Mouse (Mus musculus) neutrophil, adult 5-6 weeks (primary cell): Measurements from ENCODE around the gene Rftn2. TPM values are rescaled to one million over a fixed set of nuclear protein-coding genes. Genes with fewer than 3 reads are reported as not detected.

ENCODE experiments used
- ATAC-seq: fragments of 151-379, 151-347 bp; 2 replicates; pipeline ENCODE4 v1.8.0; 2017; ENCODE audit warnings: mild to moderate bottlenecking, moderate TSS enrichment; ENCODE audit not compliant: insufficient number of reproducible peaks, poor library complexity, low FRiP score, severe bottlenecking; ENCODE audit errors: extremely low read depth
- total RNA-seq: library from RNA; stranded (forward); fragments of 200-1000 nt; gene quantifications from 2 replicates; pipeline ENCODE4 v1.2.3, GENCODE M21; 2017

The Rftn2 gene
- total RNA-seq, 1 experiment from 2014 or later, result 18.4 TPM

- ATAC-seq, result no peak
These were observed 44.2 kb downstream of the Rftn2 start for GRCm38 (mm10) chr1:55182392-55182791.

DNA sequence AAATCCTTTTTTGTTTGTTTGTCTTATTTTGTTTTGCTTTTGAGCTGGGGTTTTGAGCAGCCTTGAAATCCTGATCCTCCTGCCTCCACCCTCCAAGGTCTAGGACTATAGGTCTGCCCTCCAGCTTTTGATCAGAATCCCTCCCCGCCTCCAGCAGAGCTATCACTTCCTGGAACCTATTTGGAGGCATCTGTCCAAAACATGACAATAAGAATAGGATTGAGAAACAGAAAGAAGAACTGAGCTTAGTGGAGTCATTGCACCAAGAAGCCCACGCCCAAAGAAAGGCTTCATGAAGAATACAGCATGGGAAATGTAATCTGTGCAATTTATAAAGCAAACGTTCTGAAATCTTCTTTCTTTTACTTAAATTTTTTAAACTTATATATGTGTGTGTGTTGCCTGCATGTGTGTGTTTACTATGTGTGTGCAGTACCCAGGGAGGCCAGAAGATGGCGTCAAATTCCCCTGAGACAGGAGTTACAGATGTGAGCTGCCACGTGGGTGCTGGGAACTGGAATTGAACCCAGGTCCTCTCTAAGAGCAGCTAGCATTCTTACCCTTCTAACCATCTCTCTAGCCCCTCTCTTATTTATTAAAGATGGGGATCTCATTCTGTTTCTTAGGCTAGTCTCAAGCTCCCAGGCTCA is 46.5 kb downstream of the Rftn2 start:
- no peak for ATAC-seq

- no peak for ATAC-seq
These were observed 52.0 kb downstream of the Rftn2 start for GRCm38 (mm10) chr1:55174558-55175034.

GRCm38 (mm10) chr1:55173720-55174557 is 52.6 kb downstream of the Rftn2 start:
- ATAC-seq, result no peak

- ATAC-seq, result no peak
These were observed 54.9 kb downstream of the Rftn2 start for GRCm38 (mm10) chr1:55171361-55172325.

GRCm38 (mm10) chr1:55168591-55168990 is 58.0 kb downstream of the Rftn2 start:
- no peak for ATAC-seq

GRCm38 (mm10) chr1:55167560-55167959 is 59.0 kb downstream of the Rftn2 start:
- no peak for ATAC-seq

DNA sequence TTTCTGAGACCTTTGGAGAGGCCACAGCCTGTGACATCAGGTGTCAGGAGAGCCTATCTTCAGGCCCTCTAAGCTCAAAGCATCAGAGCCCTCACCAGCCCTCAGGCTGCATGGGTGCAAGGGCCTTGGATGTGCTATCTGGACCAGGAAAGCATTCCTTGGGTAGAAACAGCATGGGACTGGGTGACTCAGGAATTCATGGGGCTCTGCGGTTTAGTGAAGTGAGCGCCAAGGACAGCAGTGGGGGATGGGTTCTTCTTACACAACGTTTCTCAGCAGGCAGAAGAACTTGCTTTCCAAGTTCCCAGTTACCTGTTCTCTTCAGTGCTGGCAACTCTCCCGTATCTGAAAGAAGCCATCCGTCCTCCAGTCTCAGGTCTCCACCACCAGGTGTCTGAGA is 62.6 kb downstream of the Rftn2 start:
- ATAC-seq, result no peak

DNA sequence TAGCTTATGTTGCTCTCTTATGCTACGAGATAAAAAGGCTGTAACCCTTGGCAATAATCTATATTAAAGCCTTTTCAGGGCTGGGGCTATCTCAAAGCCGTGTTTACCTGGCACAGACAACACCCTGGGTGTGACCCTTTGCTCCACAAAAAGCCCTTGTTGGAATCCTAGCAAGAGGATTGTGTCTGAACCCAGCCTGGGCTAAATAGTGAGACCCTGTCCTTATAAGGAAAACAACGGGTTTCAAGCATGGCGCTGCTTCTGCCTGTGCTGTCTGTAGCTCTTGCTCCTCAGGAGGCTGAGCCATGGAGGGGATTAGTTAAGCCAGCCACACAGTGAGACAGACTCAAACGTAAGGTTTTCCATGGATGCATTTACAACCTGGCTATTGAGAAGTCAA is 63.8 kb downstream of the Rftn2 start:
- ATAC-seq, result no peak

- ATAC-seq, result 0 out of 2 replicates have a peak, but pooled peaks have one; percentile 23
These were observed 64.7 kb downstream of the Rftn2 start for GRCm38 (mm10) chr1:55161895-55162294.

- ATAC-seq, result no peak
These were observed 65.5 kb downstream of the Rftn2 start for GRCm38 (mm10) chr1:55160831-55161638.

DNA sequence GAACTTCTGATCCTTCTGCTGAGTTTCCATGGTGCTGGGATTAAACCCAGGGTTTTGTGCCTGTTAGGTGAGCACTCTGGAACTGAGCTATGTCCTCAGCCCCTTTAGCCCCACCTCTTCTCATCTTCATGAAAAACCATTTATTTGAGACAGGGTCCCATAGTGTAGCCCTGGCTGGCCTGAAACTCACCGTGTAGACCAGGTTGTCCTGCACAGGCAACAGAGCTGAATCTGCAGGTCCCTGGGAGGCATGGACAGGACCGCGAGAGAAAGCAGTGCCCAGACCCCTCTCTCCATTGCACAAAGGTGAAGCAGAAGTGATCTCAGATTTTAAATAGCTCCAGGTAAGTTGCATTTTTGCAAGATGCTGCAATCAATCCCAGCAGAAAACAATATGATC is 66.4 kb downstream of the Rftn2 start:
- ATAC-seq, result no peak

- ATAC-seq, result no peak
These were observed 67.8 kb downstream of the Rftn2 start for GRCm38 (mm10) chr1:55158821-55159220.

DNA sequence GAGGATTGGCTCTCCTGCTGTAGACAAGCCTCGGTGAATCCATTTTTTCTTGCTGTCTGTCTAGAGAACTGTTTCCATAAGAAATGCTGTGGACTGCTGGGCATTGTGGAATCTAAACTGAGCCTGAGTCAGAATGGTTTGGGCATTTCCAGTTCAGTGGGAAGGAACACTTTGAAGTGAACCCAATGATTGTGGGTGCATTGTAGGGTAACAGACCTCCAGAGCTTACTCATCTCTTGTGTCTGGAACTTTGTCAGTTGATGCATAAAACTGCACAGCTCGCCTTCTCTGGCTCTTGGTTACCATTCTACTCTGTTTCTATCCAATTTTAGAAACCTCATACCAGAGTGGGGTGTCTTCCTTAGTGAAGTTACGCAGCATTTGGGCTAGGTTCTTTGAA is 68.4 kb downstream of the Rftn2 start:
- no peak for ATAC-seq

DNA sequence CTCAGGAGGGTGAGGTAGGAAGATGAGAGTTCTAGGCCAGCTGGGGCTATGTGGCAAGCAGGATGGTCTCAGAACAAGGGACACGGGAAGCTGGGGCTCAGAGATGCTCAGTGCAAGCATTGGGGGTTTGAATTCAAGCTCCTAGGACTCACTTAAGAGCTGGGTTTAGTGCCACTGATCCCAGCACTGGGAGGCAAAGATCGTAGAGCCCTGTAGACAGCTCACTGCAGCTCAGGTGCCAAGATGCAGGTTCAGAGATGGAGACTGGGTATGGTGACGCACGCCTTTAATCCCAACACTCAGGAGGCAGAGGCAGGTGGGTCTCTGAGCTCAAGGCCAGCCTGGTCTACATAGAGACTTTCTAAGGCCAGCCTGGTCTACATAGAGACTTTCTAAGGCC is 69.3 kb downstream of the Rftn2 start:
- ATAC-seq, result no peak

GRCm38 (mm10) chr1:55145556-55145955 is 81.0 kb downstream of the Rftn2 start:
- no peak for ATAC-seq

DNA sequence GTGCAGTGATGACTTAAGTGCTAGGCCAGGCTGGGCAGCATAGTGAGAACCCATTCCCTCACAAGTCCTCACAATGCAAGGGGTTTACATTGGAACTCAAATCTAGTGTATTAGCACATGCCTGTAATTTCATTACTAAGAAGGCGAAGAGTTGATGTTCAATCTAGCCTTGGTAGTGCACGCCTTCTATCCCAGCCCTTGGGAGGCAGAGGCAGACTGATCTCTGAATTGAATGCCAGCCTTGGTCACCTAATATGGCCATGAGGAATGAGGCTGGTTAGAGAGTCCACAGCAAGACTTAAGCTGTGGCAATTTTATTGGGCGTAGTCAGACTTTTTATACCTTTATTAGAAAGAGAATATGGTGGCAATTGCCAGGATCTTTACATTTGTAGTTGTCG is 82.2 kb downstream of the Rftn2 start:
- ATAC-seq, result no peak

GRCm38 (mm10) chr1:55135846-55136245 is 90.7 kb downstream of the Rftn2 start:
- no peak for ATAC-seq
